ENCODE assay signal across 11 mouse cellular contexts in the genomic region with DNA sequence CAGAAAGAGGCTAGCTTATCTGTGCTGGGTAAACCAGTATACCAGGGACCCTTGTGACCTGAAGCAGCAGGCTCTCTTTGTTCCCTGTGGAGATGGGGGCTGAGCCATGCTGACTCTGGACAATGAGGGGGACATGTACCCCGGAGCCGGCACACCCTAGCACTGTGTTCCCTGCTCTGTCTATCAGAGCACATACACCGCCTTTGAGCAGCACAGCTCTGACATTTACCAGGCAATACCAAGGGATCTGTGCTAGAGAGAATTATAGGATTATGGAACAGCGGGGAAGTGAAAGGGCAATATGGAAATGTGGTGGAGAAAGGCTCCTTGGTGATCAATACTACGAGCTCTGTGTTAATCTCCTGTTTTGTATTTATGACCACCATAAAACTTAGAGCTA.
"Had no signal": no experiment of that assay in that cellular context is flagged by ENCODE, and none has a peak within 500 bp of the region (broad histone marks: within the 10 kb centered on the region; RNA-seq: fewer than 3 reads in every experiment).

No protein-coding gene starts in this region.

- H3K9ac ChIP-seq: liver, embryonic 15.5 days; stomach, embryonic 15.5 days had no signal

- H3K4me2 ChIP-seq: liver, embryonic 11.5 days; liver, embryonic 15.5 days; stomach, embryonic 15.5 days had no signal

- ATAC-seq: lung, postnatal 0 days had no signal

- H3K27me3 ChIP-seq: liver, embryonic 15.5 days; stomach, embryonic 15.5 days had no signal

- DNase-seq: kidney, adult 2 months; kidney, postnatal 25 days; lung, adult 2 months; lung, postnatal 36 days; right cerebral cortex, postnatal 14 days had no signal

- H3K4me3 ChIP-seq: left cerebral cortex, adult 2 months; limb, embryonic 10.5 days; liver, embryonic 15.5 days; stomach, embryonic 15.5 days had no signal

- H3K27ac ChIP-seq: left cerebral cortex, adult 2 months; limb, embryonic 10.5 days; liver, embryonic 15.5 days; stomach, embryonic 15.5 days had no signal

- H3K9me3 ChIP-seq: limb, embryonic 10.5 days; liver, embryonic 15.5 days had no signal

- H3K36me3 ChIP-seq: limb, embryonic 10.5 days; liver, embryonic 15.5 days; stomach, embryonic 15.5 days had no signal

- H3K4me1 ChIP-seq: liver, embryonic 15.5 days; stomach, embryonic 15.5 days had no signal
